8 mouse cellular contexts compared by ENCODE assay signal in genomic region chr10:19591641-19592441, GRCm38 (mm10). TPM values are rescaled to one million over a fixed set of nuclear protein-coding genes. Genes with fewer than 3 reads are reported as not detected.
DNase-seq lines count a peak whose midpoint lies in the region; ATAC-seq lines count a peak whose summit lies in the region.

Gene Ifngr1, plus strand, starts transcription at chr10:19591949.

- H3K4me1 ChIP-seq in heart, embryonic 10.5 days: peaks cover 27% of the 10 kb centered on the region
- peaks cover 25% of the 10 kb centered on the region for H3K4me1 ChIP-seq in kidney, embryonic 15.5 days

- no peaks in the 10 kb centered on the region for H3K27me3 ChIP-seq in heart, embryonic 10.5 days (ENCODE audit: insufficient read depth, poor library complexity, severe bottlenecking)
- no peaks in the 10 kb centered on the region for H3K27me3 ChIP-seq in kidney, embryonic 15.5 days

- DNase-seq in B cell, adult 2 months: peak; percentile 99
- peak; percentile 98 for DNase-seq in brain, adult 2 months (ENCODE audit: low read depth, low spot score)
- peak; percentile 100 for DNase-seq in heart, embryonic 10.5 days (ENCODE audit: low spot score)
- DNase-seq in liver: peak; percentile 99
- DNase-seq in spleen, postnatal 4 days (ENCODE audit: low spot score in 2 of 2): peak; percentile 98 to 99

- no peaks in the 10 kb centered on the region for H3K36me3 ChIP-seq in heart, embryonic 10.5 days
- no peaks in the 10 kb centered on the region for H3K36me3 ChIP-seq in kidney, embryonic 15.5 days

- no peaks in the 10 kb centered on the region for H3K9me3 ChIP-seq in heart, embryonic 10.5 days
- H3K9me3 ChIP-seq in kidney, embryonic 15.5 days (replicated peaks): no peaks in the 10 kb centered on the region

- peak within 1 kb of the TSS; percentile 60 for H3K4me2 ChIP-seq in kidney, embryonic 15.5 days

- WGBS in heart, embryonic 10.5 days: under 1% methylated on average over 52 of the region's 52 CpGs
- WGBS in kidney, embryonic 15.5 days: under 1% methylated on average over 52 of the region's 52 CpGs

- ATAC-seq in erythroblast, adult 5-6 weeks (replicated peaks; ENCODE audit: low FRiP score, poor library complexity, severe bottlenecking): peak; percentile 95
- ATAC-seq in kidney, embryonic 15.5 days (replicated peaks; ENCODE audit: low FRiP score): peak; percentile 99
- ATAC-seq in monocyte, adult 5-6 weeks (replicated peaks; ENCODE audit: insufficient number of reproducible peaks, low FRiP score, low TSS enrichment, poor library complexity, severe bottlenecking): peak; percentile 87

- H3K9ac ChIP-seq in kidney, embryonic 15.5 days: peak within 1 kb of the TSS; percentile 80

- peak within 1 kb of the TSS; percentile 96 for H3K27ac ChIP-seq in heart, embryonic 10.5 days
- H3K27ac ChIP-seq in kidney, embryonic 15.5 days: peak within 1 kb of the TSS; percentile 91

- peak within 1 kb of the TSS; percentile 80 for H3K4me3 ChIP-seq in heart, embryonic 10.5 days
- H3K4me3 ChIP-seq in kidney, embryonic 15.5 days (replicated peaks): peak within 1 kb of the TSS; percentile 83

RNA-seq across cellular contexts. Expression of gene Ifngr1, which starts in this region (rescaled TPM):
- 92.8 and 102 TPM in 2 replicates for total RNA-seq in erythroblast, adult 5-6 weeks (2015; ENCODE audit: low replicate concordance)
- 62.2 and 70.7 TPM in 2 replicates for total RNA-seq in erythroblast, adult 5-6 weeks (2017; ENCODE audit: low replicate concordance)
- 33.6 and 36.7 TPM in 2 replicates for polyA plus RNA-seq in heart, embryonic 10.5 days (2016; fragmentation: Nextera tagmentation; extraction: Ambion mirVana)
- 54.0 and 58.1 TPM in 2 replicates for polyA plus RNA-seq in kidney, embryonic 15.5 days (2015; fragmentation: Nextera tagmentation; extraction: Ambion mirVana)
- 1,014 to 1,366 TPM (median 1,192 TPM) in 3 replicates for total RNA-seq in monocyte, adult 5-6 weeks (2017)

Comparison
In these comparisons a context has a peak if more than half of its experiments do, and no peak if none do; other contexts are left out.
1. Peak in every context shown above with its lines: DNase-seq, ATAC-seq, H3K4me3 ChIP-seq and H3K27ac ChIP-seq.